Mouse (Mus musculus) brain, adult 2 months (tissue): ENCODE measurements around the gene 1500015O10Rik.

Experiments
- DNase-seq: peaks from one replicate; pipeline ENCODE4 v3.0.0; 2011; ENCODE audit warnings: low read depth, low spot score

The 1500015O10Rik gene

GRCm38 (mm10) chr1:43774126-43774525 lies 43.7 kb downstream of the 1500015O10Rik start:
- no peak for DNase-seq

GRCm38 (mm10) chr1:43776106-43776505 lies 45.7 kb downstream of the 1500015O10Rik start:
- peak; percentile 37 for DNase-seq

- DNase-seq = no peak
Observed at GRCm38 (mm10) chr1:43781195-43781594, 50.8 kb downstream of the 1500015O10Rik start.

GRCm38 (mm10) chr1:43781672-43782071 lies 51.3 kb downstream of the 1500015O10Rik start:
- DNase-seq = no peak

GRCm38 (mm10) chr1:43782680-43783079 lies 52.3 kb downstream of the 1500015O10Rik start:
- DNase-seq = peak; percentile 71

- DNase-seq = no peak
Observed at GRCm38 (mm10) chr1:43783186-43783585, 52.8 kb downstream of the 1500015O10Rik start.

GRCm38 (mm10) chr1:43785316-43785715 lies 54.9 kb downstream of the 1500015O10Rik start:
- DNase-seq = no peak

- DNase-seq = no peak
Observed at GRCm38 (mm10) chr1:43786711-43787110, 56.3 kb downstream of the 1500015O10Rik start.

GRCm38 (mm10) chr1:43789765-43790164 lies 59.4 kb downstream of the 1500015O10Rik start:
- no peak for DNase-seq
